Mouse (Mus musculus): Measurements from ENCODE around the gene Kdelc2. TPM values are rescaled to one million over a fixed set of nuclear protein-coding genes. Genes with fewer than 3 reads are reported as not detected.

Gene Kdelc2
- polyA plus RNA-seq (2015; fragmentation: Nextera tagmentation; extraction: Ambion mirVana) = 4.7 and 7.1 TPM in 2 replicates

DNA sequence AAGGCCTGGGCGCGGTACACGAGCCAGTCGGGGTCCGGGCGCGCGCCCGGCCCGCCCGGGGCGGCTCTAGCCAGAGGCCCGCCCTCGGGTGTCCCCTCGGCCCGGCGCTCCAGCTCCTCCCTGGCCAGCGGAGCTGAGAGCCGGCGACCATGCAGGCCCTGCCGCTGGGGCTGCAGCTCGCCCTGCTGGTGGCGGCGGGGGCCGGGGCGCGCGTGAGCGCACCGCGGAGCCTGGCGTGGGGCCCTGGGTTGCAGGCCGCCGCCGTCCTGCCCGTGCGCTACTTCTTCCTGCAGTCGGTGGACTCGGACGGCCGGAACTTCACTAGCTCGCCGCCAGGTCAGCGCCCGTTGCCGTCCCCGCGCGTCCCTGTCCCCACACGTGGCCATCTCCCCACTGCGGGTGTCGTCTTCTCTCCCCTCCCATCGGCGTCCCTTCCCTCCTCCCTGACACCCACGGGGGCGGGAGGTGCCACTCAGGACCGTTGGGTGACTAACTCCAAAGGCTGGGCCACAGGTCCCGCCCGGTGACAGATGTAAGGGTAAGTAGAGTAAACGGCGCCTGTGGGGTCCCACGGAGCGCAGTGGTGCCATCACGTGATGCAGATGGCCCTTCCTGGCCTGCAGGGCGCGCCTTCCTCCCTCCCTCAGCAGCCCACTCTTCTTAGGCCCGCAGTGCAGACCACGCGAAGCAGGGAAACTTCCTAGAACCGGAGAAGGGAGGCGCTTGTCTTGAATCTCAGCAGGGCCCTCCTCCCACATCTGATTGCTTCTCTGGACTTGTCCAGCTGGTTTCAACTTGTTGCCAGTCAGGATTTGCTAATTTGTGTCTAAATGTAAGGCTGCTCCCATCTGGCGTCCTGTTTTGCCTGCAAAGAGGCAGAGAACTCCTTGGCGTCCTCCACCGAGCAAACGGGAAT is at the start of gene Kdelc2:
TSS of gene Kdelc2 (plus strand) at position 75 of the 916 bp plus-strand sequence.
- Histone ChIP-seq H3K27ac (ENCODE audit: low read length) (peak within 1 kb of the TSS; percentile 85), H3K4me3 (replicated peaks; ENCODE audit: low read length) (peak within 1 kb of the TSS; percentile 71), H3K9me3 (ENCODE audit: control insufficient read depth, low read length) (no peaks in the 10 kb centered on the region), H3K4me1 (replicated peaks; ENCODE audit: control insufficient read depth, insufficient read depth, low read length) (peaks cover 8% of the 10 kb centered on the region), H3K9ac (replicated peaks; ENCODE audit: low read depth, low read length) (peak within 1 kb of the TSS; percentile 81), H3K4me2 (ENCODE audit: low read length) (peak within 1 kb of the TSS; percentile 100), H3K36me3 (ENCODE audit: control insufficient read depth, insufficient read depth) (no peaks in the 10 kb centered on the region), H3K27me3 (replicated peaks; ENCODE audit: control insufficient read depth, insufficient read depth, low read length) (no peaks in the 10 kb centered on the region)
- WGBS = under 1% methylated on average over 72 of the region's 75 CpGs
- ATAC-seq = peak; percentile 97

GRCm38 (mm10) chr9:53335131-53335530 is 48.7 kb upstream of the Kdelc2 start:
- no peak overlapping the region for H3K27ac ChIP-seq (ENCODE audit: low read length)
- no peaks in the 10 kb centered on the region for H3K27me3 ChIP-seq (replicated peaks; ENCODE audit: control insufficient read depth, insufficient read depth, low read length)
- no peak for ATAC-seq
- no peak overlapping the region for H3K4me2 ChIP-seq (ENCODE audit: low read length)
- no peak overlapping the region for H3K9ac ChIP-seq (replicated peaks; ENCODE audit: low read depth, low read length)
- no peaks in the 10 kb centered on the region for H3K4me1 ChIP-seq (replicated peaks; ENCODE audit: control insufficient read depth, insufficient read depth, low read length)
- no peak overlapping the region for H3K4me3 ChIP-seq (replicated peaks; ENCODE audit: low read length)
- WGBS = 96% methylated on average over 3 of the region's 3 CpGs
- H3K36me3 ChIP-seq (ENCODE audit: control insufficient read depth, insufficient read depth) = no peaks in the 10 kb centered on the region
- 0 out of 2 replicates have a peak, but pooled peaks cover 3% of the 10 kb centered on the region for H3K9me3 ChIP-seq (ENCODE audit: control insufficient read depth, low read length)

DNA sequence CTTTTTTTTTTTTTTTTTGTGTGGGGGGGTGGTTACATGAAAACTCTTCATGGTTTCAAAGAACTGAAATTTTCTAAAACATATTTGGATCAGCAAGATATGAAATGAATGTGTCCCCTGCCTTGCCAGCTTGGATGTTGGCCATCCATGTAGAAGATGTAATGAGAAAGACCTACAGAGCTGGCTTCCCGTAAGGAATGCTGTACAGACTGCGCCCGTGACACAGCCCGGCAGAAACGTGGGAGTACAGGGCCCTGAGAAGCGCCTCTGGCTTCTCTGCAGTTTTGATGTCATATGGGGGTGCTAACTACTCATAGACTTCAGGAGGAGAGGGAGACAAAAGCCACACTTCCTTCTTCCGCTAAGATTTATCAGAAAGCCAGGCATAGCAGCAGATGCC is 44.2 kb upstream of the Kdelc2 start:
- 75% methylated on average over 7 of the region's 7 CpGs for WGBS
- Histone ChIP-seq H3K9me3 (ENCODE audit: control insufficient read depth, low read length) (no peaks in the 10 kb centered on the region), H3K9ac (replicated peaks; ENCODE audit: low read depth, low read length) (no peak overlapping the region), H3K36me3 (ENCODE audit: control insufficient read depth, insufficient read depth) (no peaks in the 10 kb centered on the region), H3K27ac (ENCODE audit: low read length) (no peak overlapping the region), H3K27me3 (replicated peaks; ENCODE audit: control insufficient read depth, insufficient read depth, low read length) (no peaks in the 10 kb centered on the region), H3K4me3 (replicated peaks; ENCODE audit: low read length) (no peak overlapping the region), H3K4me2 (ENCODE audit: low read length) (no peak overlapping the region), H3K4me1 (replicated peaks; ENCODE audit: control insufficient read depth, insufficient read depth, low read length) (peaks cover 11% of the 10 kb centered on the region)
- ATAC-seq = no peak

- Histone ChIP-seq H3K4me1 (replicated peaks; ENCODE audit: control insufficient read depth, insufficient read depth, low read length) (peaks cover 11% of the 10 kb centered on the region), H3K9me3 (ENCODE audit: control insufficient read depth, low read length) (no peaks in the 10 kb centered on the region), H3K4me3 (replicated peaks; ENCODE audit: low read length) (peak overlapping the region; percentile 47), H3K27me3 (replicated peaks; ENCODE audit: control insufficient read depth, insufficient read depth, low read length) (no peaks in the 10 kb centered on the region), H3K4me2 (ENCODE audit: low read length) (peak overlapping the region; percentile 85), H3K27ac (ENCODE audit: low read length) (no peak overlapping the region), H3K36me3 (ENCODE audit: control insufficient read depth, insufficient read depth) (no peaks in the 10 kb centered on the region), H3K9ac (replicated peaks; ENCODE audit: low read depth, low read length) (peak overlapping the region; percentile 42; the same call in 1 of the 2 replicates)
- ATAC-seq = no peak
- 47% methylated on average over 17 of the region's 17 CpGs for WGBS
Observed at GRCm38 (mm10) chr9:53340328-53340916, 43.4 kb upstream of the Kdelc2 start.

GRCm38 (mm10) chr9:53340969-53341368 is 42.9 kb upstream of the Kdelc2 start:
- no peak overlapping the region for H3K27ac ChIP-seq (ENCODE audit: low read length)
- no peak for ATAC-seq
- peak overlapping the region; percentile 47 for H3K4me3 ChIP-seq (replicated peaks; ENCODE audit: low read length)
- H3K9ac ChIP-seq (replicated peaks; ENCODE audit: low read depth, low read length) = peak overlapping the region; percentile 42; the same call in 1 of the 2 replicates
- WGBS = 4% methylated on average over 14 of the region's 14 CpGs
- H3K4me2 ChIP-seq (ENCODE audit: low read length) = peak overlapping the region; percentile 85
- no peaks in the 10 kb centered on the region for H3K9me3 ChIP-seq (ENCODE audit: control insufficient read depth, low read length)
- H3K36me3 ChIP-seq (ENCODE audit: control insufficient read depth, insufficient read depth) = no peaks in the 10 kb centered on the region
- H3K4me1 ChIP-seq (replicated peaks; ENCODE audit: control insufficient read depth, insufficient read depth, low read length) = peaks cover 11% of the 10 kb centered on the region
- H3K27me3 ChIP-seq (replicated peaks; ENCODE audit: control insufficient read depth, insufficient read depth, low read length) = no peaks in the 10 kb centered on the region

GRCm38 (mm10) chr9:53341981-53342380 is 41.8 kb upstream of the Kdelc2 start:
- Histone ChIP-seq H3K4me1 (replicated peaks; ENCODE audit: control insufficient read depth, insufficient read depth, low read length) (peaks cover 11% of the 10 kb centered on the region), H3K9ac (replicated peaks; ENCODE audit: low read depth, low read length) (no peak overlapping the region), H3K27ac (ENCODE audit: low read length) (no peak overlapping the region), H3K9me3 (ENCODE audit: control insufficient read depth, low read length) (no peaks in the 10 kb centered on the region), H3K36me3 (ENCODE audit: control insufficient read depth, insufficient read depth) (no peaks in the 10 kb centered on the region), H3K4me3 (replicated peaks; ENCODE audit: low read length) (no peak overlapping the region), H3K27me3 (replicated peaks; ENCODE audit: control insufficient read depth, insufficient read depth, low read length) (no peaks in the 10 kb centered on the region), H3K4me2 (ENCODE audit: low read length) (no peak overlapping the region)
- 85% methylated on average over 3 of the region's 3 CpGs for WGBS
- no peak for ATAC-seq

GRCm38 (mm10) chr9:53344646-53345432 is 39.0 kb upstream of the Kdelc2 start:
- 91% methylated on average over 9 of the region's 9 CpGs for WGBS
- Histone ChIP-seq H3K9me3 (ENCODE audit: control insufficient read depth, low read length) (no peaks in the 10 kb centered on the region), H3K9ac (replicated peaks; ENCODE audit: low read depth, low read length) (no peak overlapping the region), H3K27ac (ENCODE audit: low read length) (no peak overlapping the region), H3K4me2 (ENCODE audit: low read length) (no peak overlapping the region), H3K27me3 (replicated peaks; ENCODE audit: control insufficient read depth, insufficient read depth, low read length) (no peaks in the 10 kb centered on the region), H3K4me1 (replicated peaks; ENCODE audit: control insufficient read depth, insufficient read depth, low read length) (peaks cover 11% of the 10 kb centered on the region), H3K4me3 (replicated peaks; ENCODE audit: low read length) (no peak overlapping the region), H3K36me3 (ENCODE audit: control insufficient read depth, insufficient read depth) (no peaks in the 10 kb centered on the region)
- no peak for ATAC-seq

DNA sequence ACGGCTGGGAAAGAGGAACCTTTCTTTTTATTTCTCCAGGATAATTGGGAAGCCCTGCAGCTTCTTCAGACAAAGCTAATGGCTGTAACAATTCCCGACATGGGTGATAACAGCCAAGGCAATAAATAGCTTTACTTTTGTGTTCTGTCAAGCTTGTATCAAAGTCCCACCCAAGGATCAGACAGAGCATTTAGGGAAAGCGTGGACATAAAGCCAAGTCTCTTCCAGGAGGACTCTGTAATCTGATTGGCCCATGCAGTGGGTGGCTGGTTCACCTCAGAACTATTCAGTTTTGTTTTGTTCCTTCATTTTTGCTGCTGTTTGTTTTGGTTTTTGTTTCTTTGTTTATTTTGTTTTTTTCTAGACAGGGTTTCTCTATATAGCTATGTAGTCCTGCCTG is 38.1 kb upstream of the Kdelc2 start:
- no peak overlapping the region for H3K9ac ChIP-seq (replicated peaks; ENCODE audit: low read depth, low read length)
- 52% methylated on average over 3 of the region's 3 CpGs for WGBS
- H3K4me3 ChIP-seq (replicated peaks; ENCODE audit: low read length) = no peak overlapping the region
- no peak overlapping the region for H3K27ac ChIP-seq (ENCODE audit: low read length)
- H3K9me3 ChIP-seq (ENCODE audit: control insufficient read depth, low read length) = no peaks in the 10 kb centered on the region; the same call in 1 of the 2 replicates
- ATAC-seq = no peak
- H3K4me2 ChIP-seq (ENCODE audit: low read length) = no peak overlapping the region
- H3K27me3 ChIP-seq (replicated peaks; ENCODE audit: control insufficient read depth, insufficient read depth, low read length) = no peaks in the 10 kb centered on the region
- no peaks in the 10 kb centered on the region for H3K36me3 ChIP-seq (ENCODE audit: control insufficient read depth, insufficient read depth)
- peaks cover 5% of the 10 kb centered on the region for H3K4me1 ChIP-seq (replicated peaks; ENCODE audit: control insufficient read depth, insufficient read depth, low read length)

DNA sequence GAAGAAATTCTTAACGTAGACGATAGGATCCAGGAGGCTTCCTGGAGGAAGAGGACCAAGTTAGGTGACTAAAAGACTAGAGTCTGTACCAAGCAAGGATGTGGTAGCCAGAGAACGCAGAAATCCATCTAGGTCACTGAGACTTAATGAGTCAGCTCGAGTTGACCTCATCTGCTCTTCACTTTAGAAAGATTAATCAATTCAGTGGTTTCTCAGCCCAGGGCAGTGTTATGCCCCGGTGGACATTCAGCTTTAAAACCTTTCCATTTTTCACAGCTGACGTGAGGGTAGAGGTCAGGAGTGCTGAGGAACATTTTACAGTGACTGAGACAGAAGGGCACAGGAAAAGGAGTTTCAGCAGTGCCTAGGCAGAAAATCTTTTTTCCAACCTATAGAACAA is 37.4 kb upstream of the Kdelc2 start:
- no peaks in the 10 kb centered on the region; the same call in 1 of the 2 replicates for H3K9me3 ChIP-seq (ENCODE audit: control insufficient read depth, low read length)
- H3K9ac ChIP-seq (replicated peaks; ENCODE audit: low read depth, low read length) = no peak overlapping the region
- 82% methylated on average over 6 of the region's 6 CpGs for WGBS
- no peak overlapping the region for H3K4me3 ChIP-seq (replicated peaks; ENCODE audit: low read length)
- no peaks in the 10 kb centered on the region for H3K27me3 ChIP-seq (replicated peaks; ENCODE audit: control insufficient read depth, insufficient read depth, low read length)
- no peak overlapping the region for H3K27ac ChIP-seq (ENCODE audit: low read length)
- no peaks in the 10 kb centered on the region for H3K36me3 ChIP-seq (ENCODE audit: control insufficient read depth, insufficient read depth)
- H3K4me2 ChIP-seq (ENCODE audit: low read length) = no peak overlapping the region
- no peak for ATAC-seq
- no peaks in the 10 kb centered on the region for H3K4me1 ChIP-seq (replicated peaks; ENCODE audit: control insufficient read depth, insufficient read depth, low read length)
